Mouse (Mus musculus): ENCODE data around the gene Klc4.

GRCm38 (mm10) chr17:46694517-46695063 lies 48.8 kb upstream of the Klc4 start:
- TF ChIP-seq CTCF (IDR thresholded peaks at IDR 0.05; ENCODE audit: control insufficient read depth, insufficient read depth, insufficient replicate concordance, low read depth, low read length) (no peak), POLR2A (IDR thresholded peaks at IDR 0.05; ENCODE audit: control insufficient read depth, low read depth, low read length) (no peak)
